Mouse (Mus musculus) fibroblast of lung, adult 2 months (primary cell): ENCODE results near the gene Jak1.
A peak's percentile ranks its signal among the peaks of the same experiment; 100 is the strongest.

Experiments
- DNase-seq: peaks from one replicate; pipeline ENCODE4 v3.0.0-alpha.2; 2011; ENCODE audit warnings: low read depth

Jak1 gene

GRCm38 (mm10) chr4:101264741-101265513 lies at the start of gene Jak1:
Jak1 (minus strand) TSS chr4:101265282.
- peak; percentile 89 for DNase-seq

- no peak for DNase-seq
Observed at GRCm38 (mm10) chr4:101312055-101312454, 47.0 kb upstream of the Jak1 start.

DNA sequence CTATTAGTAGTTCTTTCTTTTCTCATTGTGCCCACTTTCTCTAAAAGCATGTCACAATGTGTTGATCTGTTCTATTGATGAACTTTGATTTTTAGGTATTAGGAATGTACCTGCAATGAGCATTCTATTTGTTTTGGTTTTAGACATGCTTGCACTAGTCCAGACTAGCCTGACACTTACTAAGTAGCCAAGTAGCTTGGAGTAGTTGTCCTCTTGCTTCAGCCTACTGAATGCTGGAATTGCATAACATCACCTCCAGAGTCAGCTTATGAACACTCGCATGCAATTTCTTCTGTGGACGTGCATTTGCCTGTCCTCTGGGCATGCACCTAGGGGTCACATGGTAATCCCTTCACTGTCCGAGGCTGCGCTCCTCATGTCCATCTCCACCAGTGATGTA lies 43.1 kb upstream of the Jak1 start:
- no peak for DNase-seq

DNA sequence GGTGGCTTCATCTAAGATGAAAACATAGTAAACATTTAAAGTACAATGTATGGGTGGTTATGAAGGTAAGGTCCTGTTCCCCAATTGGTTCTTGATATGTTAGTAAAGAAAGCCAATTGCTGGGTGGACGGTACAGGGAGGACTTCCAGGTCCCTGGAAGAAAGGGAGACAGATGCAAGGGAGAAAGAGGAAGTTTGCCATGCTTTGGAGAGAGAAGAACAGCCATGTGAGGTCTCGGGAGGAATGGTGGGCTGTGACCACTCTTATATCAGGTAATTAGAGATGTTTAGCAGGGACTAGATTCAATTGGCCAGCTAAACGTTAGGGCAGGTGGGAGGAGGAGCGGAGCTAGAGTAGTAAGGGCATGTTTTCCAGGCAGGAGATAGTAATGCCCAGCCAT lies 42.2 kb upstream of the Jak1 start:
- no peak for DNase-seq

DNA sequence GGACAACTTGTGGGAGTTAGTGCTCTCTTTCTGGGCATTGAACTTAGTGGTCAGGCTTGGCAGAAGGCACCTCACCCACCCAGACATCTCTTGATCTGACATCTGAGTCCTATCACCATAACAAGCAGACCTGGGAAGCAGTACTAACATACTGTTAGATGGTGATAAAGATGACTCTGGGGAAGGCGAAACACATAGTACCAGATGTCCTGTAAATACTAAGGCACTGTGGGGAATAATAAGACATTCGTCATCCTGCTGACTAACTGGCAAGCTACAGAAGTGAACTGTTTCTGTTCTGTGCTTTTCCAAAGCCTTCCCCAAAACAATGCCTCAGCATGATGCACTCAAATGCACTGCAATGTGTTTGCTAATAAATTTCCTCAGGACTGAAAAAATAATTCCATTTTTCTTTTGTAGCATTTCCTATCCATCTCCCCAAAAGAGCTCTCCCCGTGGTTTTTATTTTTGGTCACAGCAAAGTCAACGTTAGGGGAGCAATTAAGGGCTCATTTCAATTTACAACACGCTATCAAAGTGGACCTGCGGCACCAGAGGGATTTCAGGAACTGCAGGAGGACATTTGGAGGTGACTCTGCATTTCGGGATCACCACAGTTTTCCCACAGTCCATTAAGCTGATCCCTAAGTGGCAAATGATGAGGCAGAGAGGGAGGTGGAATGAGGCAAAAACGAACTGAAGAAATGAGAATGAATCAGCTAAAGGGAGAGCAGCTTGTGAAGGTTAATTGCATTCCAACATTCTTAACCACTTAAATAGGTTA lies 41.2 kb upstream of the Jak1 start:
- DNase-seq = no peak

- no peak for DNase-seq
Observed at GRCm38 (mm10) chr4:101305126-101305525, 40.0 kb upstream of the Jak1 start.

DNA sequence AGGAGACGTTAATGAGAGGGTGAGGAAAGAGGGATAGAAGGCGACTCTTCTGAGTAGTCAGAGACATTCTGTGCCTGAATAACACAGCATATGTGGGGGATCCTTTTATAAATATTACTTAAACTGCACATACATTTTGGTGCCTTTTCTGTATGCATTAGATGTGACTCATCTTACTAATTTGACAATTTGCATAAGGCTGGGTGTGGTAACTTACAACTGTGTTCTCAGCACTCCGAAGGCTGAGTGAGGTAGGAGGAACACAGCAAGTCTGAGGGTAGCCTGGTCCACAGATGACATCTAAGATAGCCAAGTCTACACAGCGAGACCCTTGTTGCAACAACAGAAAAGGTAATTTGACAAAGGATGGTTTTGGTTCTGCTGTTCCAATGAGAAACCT lies 39.0 kb upstream of the Jak1 start:
- DNase-seq = no peak

DNA sequence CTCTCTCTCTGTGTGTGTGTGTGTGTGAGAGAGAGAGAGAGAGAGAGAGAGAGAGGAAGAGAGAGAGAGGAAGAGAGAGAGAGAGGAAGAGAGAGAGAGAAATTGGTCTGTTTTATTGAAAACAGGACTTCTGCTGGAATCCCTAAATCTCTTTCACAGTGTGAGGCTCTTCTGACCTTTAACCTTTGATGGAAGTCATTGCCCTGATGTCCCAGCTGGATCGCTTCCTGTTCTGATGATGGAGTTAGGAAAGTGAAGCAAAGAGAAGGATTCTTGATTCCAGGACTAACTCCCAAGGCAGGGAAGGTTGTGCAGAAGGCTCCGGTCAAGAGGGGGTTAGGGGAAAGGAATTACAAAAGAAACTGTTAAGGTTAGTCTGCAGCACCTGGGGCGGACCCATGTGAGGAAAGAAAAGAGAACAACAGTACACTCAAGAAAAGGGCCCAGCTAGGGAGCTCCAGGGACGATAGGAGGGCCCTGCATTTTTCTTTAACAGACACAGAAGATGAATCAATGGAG lies 35.4 kb upstream of the Jak1 start:
- no peak for DNase-seq

GRCm38 (mm10) chr4:101298311-101298990 lies 33.4 kb upstream of the Jak1 start:
- DNase-seq = no peak

GRCm38 (mm10) chr4:101296836-101297235 lies 31.8 kb upstream of the Jak1 start:
- no peak for DNase-seq

- DNase-seq = no peak
Observed at GRCm38 (mm10) chr4:101295788-101296187, 30.7 kb upstream of the Jak1 start.

DNA sequence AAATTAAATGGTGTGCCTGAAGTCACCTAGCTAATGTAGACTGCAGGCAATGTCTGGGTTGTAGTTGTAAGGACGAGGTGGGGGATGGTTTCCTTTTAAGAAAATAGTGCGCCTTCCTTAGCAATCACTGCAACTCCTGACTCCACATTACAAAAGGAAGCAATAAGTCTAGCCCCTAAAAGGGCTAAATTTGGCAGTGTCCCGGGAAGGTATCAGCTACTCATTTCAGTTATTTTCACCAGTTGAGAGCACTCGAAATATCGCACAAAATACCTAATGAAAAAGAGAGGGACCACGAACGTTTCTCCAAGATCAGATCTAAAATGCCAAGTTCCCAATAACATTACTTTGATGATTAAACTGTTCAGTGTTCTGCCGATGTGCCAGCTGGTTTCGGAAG lies 28.6 kb upstream of the Jak1 start:
- DNase-seq = no peak

DNA sequence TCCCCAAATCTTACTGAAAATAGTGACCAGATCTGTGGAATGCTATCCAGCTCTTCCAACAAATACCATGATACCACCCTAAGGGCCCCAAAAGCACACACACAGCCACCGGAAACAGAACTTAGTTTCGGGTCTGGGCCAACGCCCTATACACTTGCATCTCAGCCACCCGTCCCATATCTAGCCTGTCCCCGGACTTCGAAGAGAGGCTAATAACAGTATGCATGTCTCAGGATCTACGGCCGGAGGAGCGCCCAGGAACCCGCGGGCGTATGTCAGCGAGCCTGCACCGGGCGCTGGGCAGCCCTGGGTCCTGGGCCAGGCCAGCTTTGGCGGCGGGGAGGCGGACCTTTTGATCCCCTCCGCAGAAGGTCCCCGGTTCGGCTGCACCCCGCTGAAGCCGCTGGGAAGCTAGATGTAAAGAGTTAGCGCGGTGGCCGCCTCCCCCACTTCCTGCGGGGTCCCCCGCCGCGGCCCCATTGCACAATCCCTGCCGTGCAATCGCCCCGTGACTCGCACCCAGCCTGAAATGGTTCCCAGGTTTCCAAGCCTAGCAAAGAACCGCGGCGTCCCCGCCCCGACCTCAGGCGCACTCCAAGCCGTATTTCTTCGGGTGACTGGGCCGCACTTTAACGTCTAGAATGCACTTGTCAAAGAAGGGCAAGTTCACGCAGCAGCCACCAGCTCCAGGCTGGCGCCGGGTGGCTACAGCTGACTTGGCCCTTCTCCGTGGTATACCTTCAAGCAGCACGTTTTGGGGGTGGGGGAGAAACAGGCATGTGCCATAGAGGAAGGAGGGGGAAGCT lies 27.9 kb upstream of the Jak1 start:
- DNase-seq = no peak

- peak; percentile 80 for DNase-seq
Observed at GRCm38 (mm10) chr4:101292028-101292735, 27.1 kb upstream of the Jak1 start.

DNA sequence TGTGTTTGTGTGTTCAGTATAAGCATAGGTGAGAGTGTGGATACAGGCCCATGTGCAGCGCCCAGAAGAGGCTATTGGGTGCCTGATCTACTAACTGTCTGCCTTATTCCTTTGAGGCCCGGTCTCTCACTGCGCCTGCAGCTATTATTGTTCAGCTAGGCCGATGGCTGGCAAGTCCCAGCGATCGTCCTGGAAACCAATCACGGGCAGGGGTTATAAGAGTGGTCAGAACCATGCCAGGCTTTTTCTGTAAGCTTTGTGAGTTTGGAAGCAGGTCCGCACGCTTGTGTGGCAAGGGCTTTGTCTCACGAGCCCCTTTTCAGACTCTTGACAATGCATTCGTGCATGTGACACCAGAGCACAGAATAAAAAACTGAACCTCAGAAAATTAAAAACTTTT lies 23.2 kb upstream of the Jak1 start:
- no peak for DNase-seq

- no peak for DNase-seq
Observed at GRCm38 (mm10) chr4:101286562-101286961, 21.5 kb upstream of the Jak1 start.

- DNase-seq = no peak
Observed at GRCm38 (mm10) chr4:101285906-101286432, 20.9 kb upstream of the Jak1 start.

DNA sequence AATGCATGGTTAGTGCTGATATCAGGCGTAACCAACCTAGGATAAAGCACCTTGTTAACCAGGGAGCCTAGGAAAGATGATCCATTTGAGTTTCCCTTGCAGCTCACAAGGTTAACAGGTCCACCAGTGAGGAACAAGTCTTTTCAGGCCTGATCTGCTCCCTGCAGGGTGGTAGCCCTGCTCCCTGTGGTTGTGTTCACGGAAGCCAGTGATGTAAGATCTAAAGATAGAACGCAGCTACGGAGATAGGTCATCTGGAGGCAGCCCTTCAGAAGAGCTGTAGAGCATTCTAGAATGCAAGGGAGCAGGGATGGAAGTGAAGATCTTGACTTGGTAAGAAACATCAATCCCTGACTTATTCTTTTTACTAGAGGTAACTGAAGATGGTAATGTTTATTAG lies 18.9 kb upstream of the Jak1 start:
- DNase-seq = no peak

DNA sequence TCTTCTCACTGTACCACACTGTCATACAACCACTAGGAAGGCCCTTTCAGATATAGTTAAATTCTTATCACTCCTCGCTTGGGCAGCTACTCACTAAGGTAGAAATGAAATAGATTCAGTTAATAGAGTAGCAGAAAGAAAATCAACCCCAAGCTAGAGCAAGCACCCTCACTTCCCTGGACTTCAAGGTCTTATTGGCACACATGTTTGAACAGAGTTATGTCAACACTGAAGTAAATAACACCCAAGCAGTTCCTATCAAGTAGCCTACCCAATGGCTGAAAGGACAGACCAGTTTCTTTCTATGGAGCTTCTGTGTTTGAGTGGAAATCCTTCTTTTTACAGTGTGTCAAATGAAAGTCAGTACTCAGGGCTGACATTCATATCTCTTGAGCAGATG lies 17.2 kb upstream of the Jak1 start:
- DNase-seq = no peak

GRCm38 (mm10) chr4:101280119-101280518 lies 15.0 kb upstream of the Jak1 start:
- DNase-seq = no peak
